Mouse (Mus musculus) spleen, embryonic (tissue): ENCODE measurements around the gene Cpxm1.

Experiments
- CTCF ChIA-PET: fragments of 350-600 bp; sonication (Branson Sonifier 250); formaldehyde crosslinking; loops from one replicate; lab custom pipeline; 2022; lab: Charles Lee

Gene Cpxm1

DNA sequence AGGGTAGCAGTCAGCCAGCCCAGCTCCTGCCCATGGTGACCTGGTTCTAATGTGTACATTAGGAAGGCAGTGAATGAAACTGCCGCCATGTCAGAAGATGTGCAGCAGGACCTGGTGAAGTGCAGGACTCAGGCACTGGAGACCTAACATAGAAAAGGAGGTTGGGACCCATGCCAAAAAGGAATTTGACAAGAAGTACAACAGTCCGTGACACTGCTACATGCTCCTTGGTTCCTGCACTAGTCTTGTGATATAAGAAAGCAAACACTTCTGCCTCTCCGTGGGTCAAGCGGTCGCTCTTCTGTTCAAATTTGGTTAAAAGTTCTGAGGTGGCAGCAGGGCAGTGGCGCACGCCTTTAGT lies 56.2 kb downstream of the Cpxm1 start:
- CTCF ChIA-PET = no interaction called here
